Mouse (Mus musculus) left cerebral cortex, adult 2 months (tissue): ENCODE measurements at regions not wholly inside any gene's neighbourhood (a gene's known extent, or its start where the extent isn't known, plus 50 kb on each side); places are given as distances from the start of the nearest gene placed in this dataset.

Source experiments
- DNase-seq, 2 experiments: peaks; one replicate each; pipeline ENCODE4 v3.0.0; 2021 to 2022; ENCODE audit warnings: low spot score in 2 of 2, mixed read lengths in 1 of 2; ENCODE audit errors: extremely low spot score in 1 of 2
- H3K27ac ChIP-seq: fragments of 200-600 bp; 2 replicates; pipeline ENCODE4 v1.8.1; 2022
- H3K4me3 ChIP-seq: fragments of 200-600 bp; 2 replicates; pipeline ENCODE4 v1.8.1; 2022
- CTCF ChIP-seq: fragments of 200-600 bp; IDR thresholded peaks from 2 replicates; pipeline ENCODE4 v1.8.1; 2022; ENCODE audit warnings: antibody characterized with exemption, mild to moderate bottlenecking, moderate library complexity
- intact Hi-C: fragments of 180-260 bp; cut with DNase I; formaldehyde crosslinking; loops from one replicate; pipeline ENCODE4 v1.15.1; 2025

DNA sequence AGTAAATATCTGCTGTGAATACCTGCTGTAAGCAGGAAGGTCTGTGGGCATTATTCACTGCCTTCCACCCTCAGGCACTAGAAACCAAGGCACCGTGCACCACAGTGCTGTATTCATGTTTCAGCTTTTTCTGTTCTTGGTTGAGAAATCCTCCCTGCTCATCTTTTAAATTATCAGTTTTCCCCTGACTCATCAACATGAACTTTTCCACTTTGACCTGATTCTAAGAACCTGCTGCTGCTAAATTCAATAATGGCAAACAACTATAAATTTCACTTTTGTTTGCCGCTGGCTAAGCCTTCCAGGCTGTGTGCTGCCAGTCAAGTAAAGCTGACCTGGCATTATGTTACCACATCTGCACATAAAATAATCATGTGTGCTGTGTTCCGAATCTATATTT lies 126.1 kb upstream of the Gpc5 start:
- no peak for DNase-seq
- TF ChIP-seq CTCF, result no peak

DNA sequence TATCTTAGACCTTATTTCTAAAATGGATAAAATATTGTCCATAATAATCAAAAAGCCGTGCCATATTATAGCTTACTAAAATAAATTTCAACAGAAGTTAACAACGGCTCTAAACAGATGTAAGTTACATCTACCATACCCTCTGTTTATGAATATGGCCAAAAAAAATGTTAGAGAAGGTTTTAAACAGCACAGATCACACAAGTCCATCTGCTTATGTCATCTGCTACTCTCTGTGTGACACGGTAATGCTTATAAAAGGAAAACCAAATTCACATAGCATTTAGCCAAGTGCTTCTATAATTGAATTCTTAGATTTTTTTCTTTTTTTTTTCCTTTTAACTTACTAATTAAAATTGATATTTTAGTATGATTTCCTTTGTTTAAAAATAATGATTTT lies 123.0 kb upstream of the Gpc5 start:
- intact Hi-C loops, result no loop called here
- DNase-seq, result no peak
- H3K4me3 ChIP-seq, result no peak overlapping the region
- TF ChIP-seq CTCF, result no peak
- H3K27ac ChIP-seq, result no peak overlapping the region

More for the DNA sequence above, 126.1 kb upstream of the Gpc5 start:
- no peak overlapping the region for H3K4me3 ChIP-seq
- intact Hi-C loops, result no loop called here
- no peak overlapping the region for H3K27ac ChIP-seq

DNA sequence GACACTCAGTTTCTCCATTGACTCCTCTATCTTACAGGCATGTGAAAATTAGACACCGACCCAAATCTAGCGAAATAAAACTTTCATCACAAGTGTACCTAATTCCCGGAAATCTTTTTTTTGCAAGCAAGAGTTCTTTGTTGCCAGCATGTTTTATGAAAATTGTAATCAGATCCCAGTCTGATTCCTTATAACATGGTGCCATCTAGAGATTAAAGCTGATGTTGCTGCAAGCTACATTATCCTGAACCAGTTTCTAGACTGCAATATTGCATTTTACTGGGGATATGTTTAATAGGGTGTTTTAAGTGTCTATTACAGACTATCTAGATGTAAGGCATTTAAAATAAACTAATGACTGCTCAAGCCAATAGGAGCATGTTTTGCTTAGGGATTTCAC lies 110.9 kb upstream of the Gpc5 start:
- intact Hi-C loops, result loop anchor here (2.0 kb wide), 1 partner anchor 124 kb away; no protein-coding TSS in a partner anchor
- H3K4me3 ChIP-seq, result no peak overlapping the region
- no peak overlapping the region for H3K27ac ChIP-seq
- no peak for DNase-seq
- TF ChIP-seq CTCF, result peak; percentile 63

DNA sequence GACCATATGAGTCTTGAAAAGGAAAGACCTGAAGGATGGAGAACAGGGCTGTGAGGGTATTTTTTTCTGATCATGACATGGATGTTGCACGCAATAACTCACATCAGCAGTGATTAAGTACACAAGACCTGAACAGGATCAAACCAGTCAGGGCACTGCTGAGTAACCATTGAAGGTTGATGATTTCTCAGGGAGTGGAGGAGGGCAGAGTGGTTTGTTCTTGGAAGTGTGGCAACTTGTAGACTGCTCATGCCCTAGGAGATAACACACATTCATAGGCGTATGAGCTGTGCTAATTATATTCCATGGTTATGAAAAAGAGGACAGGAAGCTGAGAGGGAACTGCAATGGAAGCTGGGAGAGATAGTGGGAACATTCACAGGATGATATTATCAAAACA lies 88.8 kb upstream of the Gpc5 start:
- no peak for DNase-seq
- no peak for TF ChIP-seq CTCF
- no peak overlapping the region for H3K4me3 ChIP-seq
- intact Hi-C loops, result no loop called here
- H3K27ac ChIP-seq, result no peak overlapping the region

DNA sequence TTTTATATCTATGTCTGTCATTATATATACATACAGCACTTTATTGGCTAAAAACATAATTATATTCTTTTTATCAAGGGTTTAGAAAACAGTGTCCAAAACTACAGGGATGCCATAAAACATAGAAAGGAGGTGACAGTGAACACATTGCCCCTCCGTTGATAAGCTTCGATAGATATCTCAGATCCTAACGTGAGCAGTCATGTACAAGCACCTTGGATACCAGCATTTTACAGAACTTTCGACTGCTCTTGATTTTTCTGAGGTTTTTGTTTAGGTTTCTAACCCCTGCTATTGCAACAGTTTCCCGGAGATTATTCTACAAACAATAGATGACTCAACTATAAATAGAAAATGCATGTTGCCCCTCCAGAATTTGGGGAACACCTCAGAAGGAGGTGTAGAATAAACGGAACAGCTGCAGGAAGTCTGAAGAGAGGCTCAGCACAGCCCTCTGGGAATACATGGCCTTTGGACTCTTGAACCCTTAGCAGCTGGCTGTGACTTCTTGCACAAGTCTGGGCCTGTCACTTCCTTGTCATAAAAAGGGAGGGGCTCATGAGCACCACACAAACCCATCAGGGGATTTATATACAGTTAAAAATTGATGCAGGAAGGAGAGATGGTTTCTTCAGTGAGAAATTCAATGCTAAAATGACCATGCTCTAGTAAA lies 87.1 kb upstream of the Gpc5 start:
- no peak for TF ChIP-seq CTCF
- DNase-seq, result no peak
- intact Hi-C loops, result no loop called here
- H3K27ac ChIP-seq, result no peak overlapping the region
- H3K4me3 ChIP-seq, result no peak overlapping the region

DNA sequence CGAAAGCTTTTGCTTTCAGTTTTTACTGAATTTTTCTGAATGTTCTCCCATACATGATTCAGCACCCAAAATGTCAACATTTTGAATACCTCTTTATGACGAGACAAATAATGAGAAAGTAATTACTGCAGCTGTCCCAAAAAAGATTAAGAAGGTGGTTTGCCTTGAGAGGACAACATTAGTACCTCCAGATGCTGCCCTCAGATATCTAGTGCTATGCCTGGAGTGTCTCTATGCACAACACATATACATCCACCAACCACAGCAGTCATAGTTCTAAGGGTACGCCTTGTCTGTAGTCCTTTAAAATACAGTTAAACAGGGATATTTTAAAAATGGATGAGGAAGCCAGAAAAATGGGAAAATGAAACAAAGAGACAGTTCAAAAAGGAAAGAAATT lies 81.1 kb upstream of the Gpc5 start:
- H3K4me3 ChIP-seq, result no peak overlapping the region
- no peak for TF ChIP-seq CTCF
- intact Hi-C loops, result no loop called here
- H3K27ac ChIP-seq, result no peak overlapping the region
- DNase-seq, result no peak

DNA sequence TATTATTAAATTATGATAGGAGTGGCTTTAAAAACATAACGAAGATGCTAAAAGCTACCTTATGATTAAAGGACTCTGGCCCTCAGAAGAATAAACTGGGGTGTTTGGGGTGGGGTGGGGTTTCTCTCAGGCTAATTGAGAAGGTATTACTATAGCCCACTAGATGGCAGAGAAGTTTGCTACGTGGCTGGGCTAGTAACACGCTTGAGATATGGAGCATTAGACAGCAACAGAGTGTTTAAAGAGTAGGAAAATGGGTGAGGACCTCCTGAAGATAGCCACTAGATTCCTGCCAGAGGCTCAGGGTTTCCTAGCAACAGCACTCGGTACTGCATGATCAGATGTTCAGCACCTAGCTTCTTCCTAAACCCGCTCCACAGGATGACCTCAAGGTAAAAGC lies 76.7 kb upstream of the Gpc5 start:
- no peak for DNase-seq
- intact Hi-C loops, result loop anchor here (5.0 kb wide), 1 partner anchor 437 kb away; no protein-coding TSS in a partner anchor

DNA sequence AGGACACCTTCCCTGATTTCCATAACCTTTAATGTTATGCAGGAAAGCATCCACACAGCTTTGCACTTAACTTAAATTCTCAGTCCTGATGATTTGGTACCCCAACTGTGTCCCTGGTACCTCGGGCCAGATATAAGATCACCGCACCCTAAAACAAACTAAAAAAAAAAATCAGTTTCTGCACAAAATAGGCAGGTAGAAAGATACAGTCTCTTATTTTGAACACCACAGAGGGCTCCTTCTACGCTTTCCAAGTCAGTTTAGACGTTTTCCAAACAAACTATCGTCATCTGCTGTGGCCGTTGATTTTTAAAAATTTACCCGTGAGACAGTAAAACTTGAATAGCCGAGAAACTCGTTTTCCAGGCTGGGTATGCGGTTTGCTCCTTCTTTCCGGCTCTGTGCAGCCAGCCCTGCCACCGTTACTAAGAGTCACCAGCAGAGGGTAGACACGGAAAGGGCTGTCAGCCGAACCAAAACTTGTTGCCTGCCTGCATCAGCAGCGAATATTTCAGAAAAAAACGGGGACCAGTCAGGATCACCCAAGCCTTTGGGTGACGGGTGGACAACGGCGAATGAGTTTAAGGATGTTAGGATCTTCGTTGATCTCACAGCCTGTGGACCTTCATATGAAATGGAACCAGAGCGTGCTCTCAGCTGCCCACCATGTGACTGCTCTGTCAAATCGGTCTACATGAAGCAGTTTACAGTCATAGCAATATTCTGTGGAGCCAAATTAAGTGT lies 74.4 kb upstream of the Gpc5 start:
- TF ChIP-seq CTCF, result peak; percentile 77
- intact Hi-C loops, result loop anchor here (2.0 to 5.0 kb wide), 2 partner anchors 25 to 435 kb away; no protein-coding TSS in a partner anchor
- peak; percentile 62 to 68 for DNase-seq
- Histone ChIP-seq H3K27ac (no peak overlapping the region), H3K4me3 (peak overlapping the region; percentile 42)

More for the DNA sequence above, 76.7 kb upstream of the Gpc5 start:
- no peak overlapping the region for H3K4me3 ChIP-seq
- H3K27ac ChIP-seq, result no peak overlapping the region
- peak; percentile 19 for TF ChIP-seq CTCF

DNA sequence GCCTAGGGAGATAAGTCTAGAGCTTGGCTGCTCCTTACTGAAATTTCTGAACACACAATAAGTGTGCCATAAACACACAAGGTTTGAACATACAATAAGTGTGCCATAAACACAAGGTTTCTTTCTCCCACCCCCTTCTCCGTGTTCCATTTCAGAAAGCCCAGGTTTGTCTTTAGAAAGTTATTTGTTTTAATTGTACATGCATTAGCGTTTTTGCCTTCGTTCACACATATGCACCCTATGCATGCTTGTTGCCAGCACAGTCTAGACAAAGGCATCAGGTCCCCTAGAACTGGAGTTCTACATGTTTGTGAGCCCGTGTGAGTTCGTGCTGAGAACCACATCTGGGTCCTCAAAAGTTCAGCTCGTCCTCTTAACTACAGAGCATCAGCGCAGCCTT lies 64.0 kb upstream of the Gpc5 start:
- Histone ChIP-seq H3K27ac (no peak overlapping the region), H3K4me3 (no peak overlapping the region)
- DNase-seq, result no peak
- intact Hi-C loops, result no loop called here
- TF ChIP-seq CTCF, result no peak

DNA sequence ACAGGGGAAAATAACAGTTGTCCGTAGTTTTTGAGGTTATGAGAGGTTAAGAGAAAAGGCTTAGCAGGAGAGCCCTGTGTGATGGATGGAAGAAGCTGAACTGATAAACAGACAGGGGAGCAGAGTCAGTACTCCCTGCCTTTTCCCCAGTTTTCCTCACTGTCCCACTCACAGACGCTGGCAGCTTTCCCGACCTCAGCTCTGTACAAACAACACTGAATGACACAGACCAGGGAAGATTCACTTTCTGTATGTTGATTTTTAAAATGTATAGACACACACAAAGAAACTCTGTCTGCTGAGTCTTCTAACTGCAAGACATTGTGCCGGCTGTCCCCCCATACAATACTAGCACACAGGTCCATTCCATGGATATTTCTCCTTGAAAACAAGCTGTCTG lies 60.3 kb upstream of the Gpc5 start:
- intact Hi-C loops, result no loop called here
- TF ChIP-seq CTCF, result no peak
- no peak overlapping the region for H3K4me3 ChIP-seq
- no peak overlapping the region for H3K27ac ChIP-seq
- DNase-seq, result no peak

DNA sequence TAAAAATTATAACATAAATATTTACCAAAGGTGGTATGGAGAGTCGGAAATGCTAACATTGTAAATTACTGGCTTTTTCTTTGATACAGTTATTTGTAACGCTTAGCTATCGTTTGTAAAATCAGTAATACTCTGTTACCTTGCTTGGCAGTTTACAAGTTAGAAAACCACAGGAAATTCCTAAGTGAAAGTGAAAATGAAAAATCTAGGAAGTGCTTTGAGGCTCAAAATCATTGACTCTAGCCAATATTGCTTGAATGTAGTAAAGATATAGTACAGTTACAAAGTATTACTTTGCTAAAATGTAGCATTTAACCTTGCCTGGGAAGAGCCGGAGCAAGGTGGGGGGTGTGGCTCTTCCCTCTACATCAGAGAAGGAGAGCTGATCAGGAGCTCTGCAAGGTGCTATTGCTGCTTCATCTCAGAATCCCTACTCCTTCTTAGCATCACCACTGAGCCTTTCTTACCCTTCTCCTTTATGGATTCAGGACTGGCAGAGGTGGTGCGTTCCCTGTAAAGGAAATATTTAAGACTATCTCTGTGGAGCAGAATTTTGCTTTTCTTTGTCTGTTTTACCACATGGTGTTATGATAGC lies 58.5 kb upstream of the Gpc5 start:
- intact Hi-C loops, result no loop called here
- DNase-seq, result no peak
- TF ChIP-seq CTCF, result no peak
- no peak overlapping the region for H3K4me3 ChIP-seq
- no peak overlapping the region for H3K27ac ChIP-seq

DNA sequence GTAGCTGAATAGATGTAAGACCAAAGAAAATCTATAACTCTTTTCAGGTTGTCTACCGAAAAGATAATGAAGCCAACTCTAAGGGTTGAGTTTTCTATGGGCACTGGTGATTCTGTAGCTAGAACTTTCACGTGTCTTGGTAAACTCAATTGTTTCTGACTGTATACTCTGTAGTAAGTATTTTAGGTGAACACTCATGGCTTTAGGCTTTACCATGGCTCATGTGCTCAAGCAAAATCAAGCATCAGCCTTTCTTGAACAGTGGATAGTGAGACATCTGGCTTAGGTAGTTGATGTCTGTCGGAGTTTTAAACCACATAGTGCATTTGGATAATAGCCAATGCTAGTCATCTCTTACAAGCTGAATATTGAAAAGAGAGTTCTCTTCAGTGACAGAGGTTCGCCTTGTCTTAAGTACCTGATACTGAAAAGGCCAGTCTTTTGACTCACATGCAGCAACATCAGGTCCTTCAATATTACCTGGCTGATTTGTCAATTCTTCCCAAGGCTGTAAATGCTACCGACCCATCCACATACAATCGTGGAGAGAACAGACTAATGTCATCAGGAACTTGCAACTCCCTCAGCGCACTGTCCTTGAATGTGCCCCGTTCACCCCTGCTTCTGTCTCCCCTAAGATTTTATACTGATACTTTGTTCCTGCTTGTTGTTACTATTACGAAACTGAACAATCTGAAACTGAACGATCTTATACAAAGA lies 57.1 kb upstream of the Gpc5 start:
- TF ChIP-seq CTCF, result no peak
- intact Hi-C loops, result no loop called here
- Histone ChIP-seq H3K27ac (no peak overlapping the region), H3K4me3 (no peak overlapping the region)
- DNase-seq, result no peak
